Comparison of ENCODE assay signal across 8 mouse cellular contexts in genomic region chr3:89411490-89412393, GRCm38 (mm10). TPM values are rescaled to one million over a fixed set of nuclear protein-coding genes. Genes with fewer than 3 reads are reported as not detected.
DNase-seq lines count a peak whose midpoint lies in the region; ATAC-seq and TF ChIP-seq lines count a peak whose summit lies in the region.

Flad1 (minus strand) TSS chr3:89411870.

- DNase-seq in 3T3-L1 (ENCODE audit: low read depth, low spot score): peak; percentile 100
- peak; percentile 88 to 91 for DNase-seq in adrenal gland, postnatal 4 days (ENCODE audit: low spot score in 2 of 2)
- peak; percentile 99 for DNase-seq in embryonic facial prominence, embryonic 14.5 days (ENCODE audit: low spot score)
- peak; percentile 97 to 99 for DNase-seq in heart, adult 2 months
- DNase-seq in kidney, adult 8-10 months: peak; percentile 100
- peak; percentile 95 to 99 for DNase-seq in spleen, postnatal 10 days (ENCODE audit: low spot score in 2 of 2)

- peaks cover 39% of the 10 kb centered on the region for H3K36me3 ChIP-seq in embryonic facial prominence, embryonic 14.5 days (ENCODE audit: control insufficient read depth, insufficient read depth, low read length)
- no peaks in the 10 kb centered on the region for H3K36me3 ChIP-seq in heart, adult 2 months (ENCODE audit: control insufficient read depth, insufficient read depth, low read length)
- peaks cover 58% of the 10 kb centered on the region for H3K36me3 ChIP-seq in limb, embryonic 13.5 days
- H3K36me3 ChIP-seq in midbrain, embryonic 16.5 days (ENCODE audit: control insufficient read depth, insufficient read depth, low read length): peaks cover 10% of the 10 kb centered on the region; the same call in 1 of the 2 replicates

- peak; percentile 77 for TF ChIP-seq EP300 in heart, adult 2 months (IDR thresholded peaks at IDR 0.05; ENCODE audit: insufficient read depth, low read depth, low read length)

- H3K9ac ChIP-seq in embryonic facial prominence, embryonic 14.5 days (ENCODE audit: low read depth, low read length): peak within 1 kb of the TSS; percentile 60
- peak within 1 kb of the TSS; percentile 79 for H3K9ac ChIP-seq in heart, adult 2 months (ENCODE audit: low read depth, low read length)
- peak within 1 kb of the TSS; percentile 59 for H3K9ac ChIP-seq in limb, embryonic 13.5 days
- peak within 1 kb of the TSS; percentile 65 for H3K9ac ChIP-seq in midbrain, embryonic 16.5 days (ENCODE audit: low read depth, low read length)

- TF ChIP-seq POLR2A in heart, adult 2 months (IDR thresholded peaks at IDR 0.05; ENCODE audit: insufficient read depth, low read depth, low read length): no peak; the same call in 1 of the 2 replicates

- H3K79me2 ChIP-seq in heart, adult 2 months (replicated peaks; ENCODE audit: control insufficient read depth, insufficient read depth, low read length): 0 out of 2 replicates have a peak, but pooled peaks cover 2% of the 10 kb centered on the region

- H3K27me3 ChIP-seq in embryonic facial prominence, embryonic 14.5 days (replicated peaks; ENCODE audit: control insufficient read depth, insufficient read depth, low read length): no peaks in the 10 kb centered on the region
- no peaks in the 10 kb centered on the region for H3K27me3 ChIP-seq in heart, adult 2 months (ENCODE audit: control insufficient read depth, insufficient read depth, low read length)
- no peaks in the 10 kb centered on the region for H3K27me3 ChIP-seq in limb, embryonic 13.5 days
- H3K27me3 ChIP-seq in midbrain, embryonic 16.5 days (ENCODE audit: control insufficient read depth, insufficient read depth, low read depth, low read length): no peaks in the 10 kb centered on the region

- peaks cover 8% of the 10 kb centered on the region for H3K4me1 ChIP-seq in embryonic facial prominence, embryonic 14.5 days (ENCODE audit: control insufficient read depth, insufficient read depth, low read length)
- H3K4me1 ChIP-seq in heart, adult 2 months (ENCODE audit: control insufficient read depth, insufficient read depth, low read length): peaks cover 2% of the 10 kb centered on the region; the same call in 1 of the 2 replicates
- peaks cover 13% of the 10 kb centered on the region for H3K4me1 ChIP-seq in limb, embryonic 13.5 days
- H3K4me1 ChIP-seq in midbrain, embryonic 16.5 days (ENCODE audit: control insufficient read depth, insufficient read depth, low read length): peaks cover 11% of the 10 kb centered on the region

- H3K4me2 ChIP-seq in embryonic facial prominence, embryonic 14.5 days (ENCODE audit: low read depth, low read length): peak within 1 kb of the TSS; percentile 59
- H3K4me2 ChIP-seq in limb, embryonic 13.5 days (replicated peaks): peak within 1 kb of the TSS; percentile 71
- H3K4me2 ChIP-seq in midbrain, embryonic 16.5 days (ENCODE audit: low read length): peak within 1 kb of the TSS; percentile 85

- H3K27ac ChIP-seq in embryonic facial prominence, embryonic 14.5 days (replicated peaks; ENCODE audit: low read depth, low read length): peak within 1 kb of the TSS; percentile 30; the same call in 1 of the 2 replicates
- peak within 1 kb of the TSS; percentile 91 for H3K27ac ChIP-seq in heart, adult 2 months
- H3K27ac ChIP-seq in limb, embryonic 13.5 days: peak within 1 kb of the TSS; percentile 67; the same call in 1 of the 2 replicates
- H3K27ac ChIP-seq in midbrain, embryonic 16.5 days (ENCODE audit: low read length): peak within 1 kb of the TSS; percentile 65

- H3K4me3 ChIP-seq in embryonic facial prominence, embryonic 14.5 days (ENCODE audit: low read depth, low read length): peak within 1 kb of the TSS; percentile 59
- peak within 1 kb of the TSS; percentile 72 for H3K4me3 ChIP-seq in heart, adult 2 months
- peak within 1 kb of the TSS; percentile 50 for H3K4me3 ChIP-seq in limb, embryonic 13.5 days
- H3K4me3 ChIP-seq in midbrain, embryonic 16.5 days (ENCODE audit: low read depth, low read length): peak within 1 kb of the TSS; percentile 48

- TF ChIP-seq CTCF in heart, adult 2 months (IDR thresholded peaks at IDR 0.05): no peak

- WGBS in embryonic facial prominence, embryonic 14.5 days: 6% methylated on average over 28 of the region's 28 CpGs
- WGBS in heart, adult 2 months: 3% methylated on average over 28 of the region's 28 CpGs
- 6% methylated on average over 28 of the region's 28 CpGs for WGBS in limb, embryonic 13.5 days
- 6% methylated on average over 28 of the region's 28 CpGs for WGBS in midbrain, embryonic 16.5 days

- intact Hi-C loops in heart, adult 2 months (cut with DNase I): loop anchor here (5.0 kb wide), 1 partner anchor 46 kb away; no protein-coding TSS in a partner anchor

- ATAC-seq in embryonic facial prominence, embryonic 14.5 days (ENCODE audit: low read depth): peak; percentile 99
- ATAC-seq in limb, embryonic 13.5 days (ENCODE audit: low FRiP score, low read depth): peak; percentile 99
- peak; percentile 100 for ATAC-seq in midbrain, embryonic 16.5 days

- H3K9me3 ChIP-seq in embryonic facial prominence, embryonic 14.5 days (ENCODE audit: control insufficient read depth, low read length): no peaks in the 10 kb centered on the region
- H3K9me3 ChIP-seq in limb, embryonic 13.5 days: no peaks in the 10 kb centered on the region
- no peaks in the 10 kb centered on the region for H3K9me3 ChIP-seq in midbrain, embryonic 16.5 days (replicated peaks; ENCODE audit: control insufficient read depth, low read length, poor library complexity, severe bottlenecking)

RNA-seq across cellular contexts. Expression of gene Flad1, which starts in this region (rescaled TPM):
- 10 to 100 TPM; 30.9 to 36.8 TPM for total RNA-seq in adrenal gland, postnatal 4 days (2021)
- polyA plus RNA-seq in embryonic facial prominence, embryonic 14.5 days (2014; fragmentation: Nextera tagmentation; extraction: Ambion mirVana): 24.2 and 24.8 TPM in 2 replicates
- 10 to 100 TPM; 56.1 to 59.7 TPM for total RNA-seq in heart, adult 2 months (2021)
- 81.3 and 89.8 TPM in 2 replicates for polyA plus RNA-seq in heart, adult 2 months (2012; rRNA removed)
- 27.1 and 28.2 TPM in 2 replicates for polyA plus RNA-seq in limb, embryonic 13.5 days (2015; fragmentation: Nextera tagmentation; extraction: Ambion mirVana)
- 35.4 and 39.1 TPM in 2 replicates for polyA plus RNA-seq in midbrain, embryonic 16.5 days (2015; fragmentation: Nextera tagmentation; extraction: Ambion mirVana)

Comparison
In these comparisons a context has a peak if more than half of its experiments do, and no peak if none do; other contexts are left out.
1. Peak in every context shown above with its lines: DNase-seq, ATAC-seq, H3K4me3 ChIP-seq and H3K27ac ChIP-seq.
2. H3K27ac ChIP-seq: peak in every context shown above with its lines; median percentile 91 in heart, adult 2 months; 67 in limb, embryonic 13.5 days; 65 in midbrain, embryonic 16.5 days; 30 in embryonic facial prominence, embryonic 14.5 days.